Mouse (Mus musculus) myocyte (in vitro differentiated cells): Measurements from ENCODE around the gene Ampd1.

Experiments
- E2F4 ChIP-seq: IDR thresholded peaks from one replicate; pipeline ENCODE4 v1.6.1; 2011; ENCODE audit warnings: mild to moderate bottlenecking, control low read depth, moderate library complexity; ENCODE audit not compliant: insufficient read depth
- MYOG ChIP-seq, 3 experiments: IDR thresholded peaks; one replicate each; pipeline ENCODE4 v1.6.1; 2011; ENCODE audit warnings: control low read depth in 2 of 3, low read depth in 2 of 3, mild to moderate bottlenecking in 2 of 3; ENCODE audit not compliant: insufficient read length in 2 of 3, control insufficient read depth in 1 of 3, insufficient read depth in 1 of 3
- POLR2A ChIP-seq: IDR thresholded peaks from one replicate; pipeline ENCODE4 v1.6.1; 2011; ENCODE audit warnings: low read depth, mild to moderate bottlenecking, control low read depth, moderate library complexity; ENCODE audit not compliant: insufficient read length
- POLR2AphosphoS2 ChIP-seq: IDR thresholded peaks from one replicate; pipeline ENCODE4 v1.6.1; 2011; ENCODE audit warnings: low read depth, control low read depth; ENCODE audit not compliant: insufficient read length
- TCF3 ChIP-seq: IDR thresholded peaks from one replicate; pipeline ENCODE4 v1.6.1; 2011; ENCODE audit warnings: low read depth, control low read depth; ENCODE audit not compliant: insufficient read length
- USF1 ChIP-seq: IDR thresholded peaks from one replicate; pipeline ENCODE4 v1.6.1; 2011; ENCODE audit warnings: low read depth, mild to moderate bottlenecking, control low read depth, moderate library complexity

GRCm38 (mm10) chr3:103142366-103142765 is 68.6 kb downstream of the Ampd1 start:
- TF ChIP-seq MYOG (IDR thresholded peaks at IDR 0.05; ENCODE audit: control insufficient read depth in 1 of 3, insufficient read depth in 1 of 3, insufficient read length in 2 of 3, low read depth in 2 of 3), result no peak
- no peak for TF ChIP-seq POLR2A
- no peak for TF ChIP-seq USF1
- no peak for TF ChIP-seq POLR2AphosphoS2
- TF ChIP-seq E2F4, result no peak
- no peak for TF ChIP-seq TCF3
